Mouse (Mus musculus): Measurements from ENCODE around the gene Fgfr2.

Gene Fgfr2

GRCm38 (mm10) chr7:131992226-131992625 is 1130.9 kb downstream of the Fgfr2 start:
- no peak for DNase-seq (ENCODE audit: low spot score in 2 of 2)

- DNase-seq (ENCODE audit: low spot score in 2 of 2) = no peak
Observed at GRCm38 (mm10) chr7:131989056-131989455, 1134.1 kb downstream of the Fgfr2 start.

- no peak for DNase-seq (ENCODE audit: low spot score in 2 of 2)
Observed at GRCm38 (mm10) chr7:131978609-131979008, 1144.5 kb downstream of the Fgfr2 start.

- DNase-seq (ENCODE audit: low spot score in 2 of 2) = no peak
Observed at GRCm38 (mm10) chr7:131975867-131976266, 1147.3 kb downstream of the Fgfr2 start.

GRCm38 (mm10) chr7:131970255-131970654 is 1152.9 kb downstream of the Fgfr2 start:
- no peak for DNase-seq (ENCODE audit: low spot score in 2 of 2)

GRCm38 (mm10) chr7:131966916-131967494 is 1156.1 kb downstream of the Fgfr2 start:
- DNase-seq (ENCODE audit: low spot score in 2 of 2) = peak; percentile 36 to 48

- DNase-seq (ENCODE audit: low spot score in 2 of 2) = peak; percentile 43 to 63
Observed at GRCm38 (mm10) chr7:131966023-131966915, 1156.9 kb downstream of the Fgfr2 start, which contains the start of gene Gpr26. Gene Gpr26, plus strand, starts transcription at chr7:131966460.

GRCm38 (mm10) chr7:131960551-131960950 is 1162.6 kb downstream of the Fgfr2 start:
- DNase-seq (ENCODE audit: low spot score in 2 of 2) = no peak

GRCm38 (mm10) chr7:131958705-131959104 is 1164.4 kb downstream of the Fgfr2 start:
- DNase-seq (ENCODE audit: low spot score in 2 of 2) = no peak

GRCm38 (mm10) chr7:131953402-131953801 is 1169.7 kb downstream of the Fgfr2 start:
- DNase-seq (ENCODE audit: low spot score in 2 of 2) = no peak

GRCm38 (mm10) chr7:131951131-131951530 is 1172.0 kb downstream of the Fgfr2 start:
- peak in 1 of 2 experiments; percentile 55 for DNase-seq (ENCODE audit: low spot score in 2 of 2)

- no peak for DNase-seq (ENCODE audit: low spot score in 2 of 2)
Observed at GRCm38 (mm10) chr7:131937611-131938010, 1185.5 kb downstream of the Fgfr2 start.

- no peak for DNase-seq (ENCODE audit: low spot score in 2 of 2)
Observed at GRCm38 (mm10) chr7:131927288-131928050, 1195.7 kb downstream of the Fgfr2 start.

- no peak for DNase-seq (ENCODE audit: low spot score in 2 of 2)
Observed at GRCm38 (mm10) chr7:131917384-131917783, 1205.8 kb downstream of the Fgfr2 start.

- peak; percentile 37 to 44 for DNase-seq (ENCODE audit: low spot score in 2 of 2)
Observed at GRCm38 (mm10) chr7:131909611-131910010, 1213.5 kb downstream of the Fgfr2 start.

GRCm38 (mm10) chr7:131906499-131907190 is 1216.5 kb downstream of the Fgfr2 start:
- no peak for DNase-seq (ENCODE audit: low spot score in 2 of 2)

GRCm38 (mm10) chr7:131899356-131899755 is 1223.8 kb downstream of the Fgfr2 start:
- DNase-seq (ENCODE audit: low spot score in 2 of 2) = peak; percentile 71 to 72

- no peak for DNase-seq (ENCODE audit: low spot score in 2 of 2)
Observed at GRCm38 (mm10) chr7:131897282-131897681, 1225.9 kb downstream of the Fgfr2 start.

GRCm38 (mm10) chr7:131882824-131883223 is 1240.3 kb downstream of the Fgfr2 start:
- DNase-seq (ENCODE audit: low spot score in 2 of 2) = no peak

GRCm38 (mm10) chr7:131881876-131882615 is 1241.1 kb downstream of the Fgfr2 start:
- DNase-seq (ENCODE audit: low spot score in 2 of 2) = peak; percentile 35 to 44

GRCm38 (mm10) chr7:131880150-131880549 is 1243.0 kb downstream of the Fgfr2 start:
- no peak for DNase-seq (ENCODE audit: low spot score in 2 of 2)
